Mouse (Mus musculus) testis, adult 2 months (tissue): ENCODE measurements around the gene Grm7.

ENCODE experiments used
- CTCF ChIP-seq: fragments of 200-500 bp; IDR thresholded peaks from 2 replicates; pipeline ENCODE4 v1.5.1; 2012; ENCODE audit warnings: low read depth, mild to moderate bottlenecking, inconsistent platforms, low read length, moderate library complexity; ENCODE audit not compliant: control insufficient read depth, insufficient read depth, insufficient replicate concordance
- POLR2A ChIP-seq: fragments of 200-500 bp; IDR thresholded peaks from 2 replicates; pipeline ENCODE4 v1.6.1; 2012; ENCODE audit warnings: low read depth, mild to moderate bottlenecking, inconsistent platforms, low read length, moderate library complexity; ENCODE audit not compliant: control insufficient read depth

DNA sequence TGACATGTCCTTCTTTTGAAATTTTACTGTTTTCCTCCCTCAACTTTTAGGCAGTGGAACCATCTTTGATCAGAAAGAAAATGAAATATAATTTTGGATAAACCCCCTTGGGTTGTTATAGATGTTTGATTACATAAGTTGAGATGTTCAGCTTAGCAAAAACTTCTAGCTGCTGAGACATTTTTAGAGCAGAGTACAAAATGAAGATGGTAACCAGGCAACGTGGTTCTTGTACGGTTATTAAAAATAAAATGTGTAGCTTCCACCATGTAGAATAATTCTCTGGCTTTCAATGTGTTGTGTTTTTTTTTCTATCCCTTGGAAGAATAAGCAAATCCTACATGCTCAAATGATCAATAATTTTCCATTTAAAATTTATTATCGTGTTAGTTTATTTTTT lies 550.0 kb downstream of the Grm7 start:
- TF ChIP-seq CTCF (no peak), POLR2A (no peak)
